9 mouse cellular contexts compared by ENCODE assay signal in genomic region chr1:91819237-91819636, GRCm38 (mm10). TPM values are rescaled to one million over a fixed set of nuclear protein-coding genes. Genes with fewer than 3 reads are reported as not detected.
DNase-seq lines count a peak whose midpoint lies in the region; TF ChIP-seq lines count a peak whose summit lies in the region.
"Had no signal": no experiment of that assay in that cellular context is flagged by ENCODE, and none has a peak within 500 bp of the region (broad histone marks: within the 10 kb centered on the region; RNA-seq: fewer than 3 reads in every experiment).

No protein-coding gene starts in this region.

- no peak overlapping the region for H3K9ac ChIP-seq in CH12.LX (ENCODE audit: insufficient read depth, low read depth)
- H3K9ac ChIP-seq: lung, embryonic 15.5 days had no signal

- no peak for DNase-seq in kidney, adult 2 months
- no peak for DNase-seq in kidney, postnatal 14 days
- DNase-seq in 3134 (ENCODE audit: extremely low read depth, insufficient read length, low spot score) (peak; percentile 16), CH12.LX (ENCODE audit: extremely low read depth) (no peak)
- DNase-seq in embryonic facial prominence, embryonic 10.5 days (ENCODE audit: low spot score), result peak; percentile 50
- DNase-seq in urinary bladder, postnatal 10 days (ENCODE audit: low spot score), result no peak
- DNase-seq in spleen, postnatal 14 days (ENCODE audit: low spot score in 2 of 2), result no peak
- no peak for DNase-seq in cerebellum, postnatal 25 days

- no peak for TF ChIP-seq POLR2A in kidney, adult 2 months (IDR thresholded peaks at IDR 0.05; ENCODE audit: low read depth, low read length)
- no peak for TF ChIP-seq POLR2A in CH12.LX (IDR thresholded peaks at IDR 0.05; ENCODE audit: low read depth, low read length)

- dilution Hi-C loops in CH12.LX (cut with MboI; ENCODE audit: extremely low pct_ligation_motif_present, extremely low pct_unique_long_range_greater_than_20kb, low sequenced_read_pairs), result no loop called here

- in situ Hi-C loops in CH12.LX (cut with MboI; ENCODE audit: low pct_ligation_motif_present, low pct_unique_long_range_greater_than_20kb, low sequenced_read_pairs), result loop anchor here (5.0 kb wide), 1 partner anchor 42 kb away; no protein-coding TSS in a partner anchor

- H3K27ac ChIP-seq in kidney, adult 2 months (ENCODE audit: insufficient read depth, low read depth, low read length), result no peak overlapping the region
- no peak overlapping the region for H3K27ac ChIP-seq in CH12.LX (ENCODE audit: insufficient read depth, low read depth)
- H3K27ac ChIP-seq in embryonic facial prominence, embryonic 10.5 days (replicated peaks), result no peak overlapping the region
- H3K27ac ChIP-seq: lung, embryonic 15.5 days had no signal

- H3K4me3 ChIP-seq in kidney, adult 2 months (ENCODE audit: insufficient read depth, low read depth, low read length), result no peak overlapping the region
- no peak overlapping the region for H3K4me3 ChIP-seq in CH12.LX (replicated peaks in 1 of 3; ENCODE audit: low read depth in 2 of 3, low read length in 2 of 3, poor library complexity in 1 of 3)
- H3K4me3 ChIP-seq in embryonic facial prominence, embryonic 10.5 days, result no peak overlapping the region
- H3K4me3 ChIP-seq: lung, embryonic 15.5 days had no signal

- H3K4me2 ChIP-seq in CH12.LX (ENCODE audit: insufficient read depth, low read depth, poor library complexity, severe bottlenecking), result no peak overlapping the region
- H3K4me2 ChIP-seq: lung, embryonic 15.5 days had no signal

- TF ChIP-seq RAD21 in CH12.LX (IDR thresholded peaks at IDR 0.05; ENCODE audit: low read depth, low read length), result peak; percentile 13

- no peaks in the 10 kb centered on the region for H3K79me2 ChIP-seq in CH12.LX (replicated peaks; ENCODE audit: control insufficient read depth, extremely low read depth, insufficient read depth, poor library complexity, severe bottlenecking)

- no peaks in the 10 kb centered on the region for H3K9me3 ChIP-seq in CH12.LX (replicated peaks; ENCODE audit: low read length)
- H3K9me3 ChIP-seq in embryonic facial prominence, embryonic 10.5 days, result no peaks in the 10 kb centered on the region
- H3K9me3 ChIP-seq: lung, embryonic 15.5 days had no signal

- H3K27me3 ChIP-seq in kidney, adult 2 months (replicated peaks; ENCODE audit: control insufficient read depth, insufficient read depth, low read length), result no peaks in the 10 kb centered on the region
- H3K27me3 ChIP-seq in CH12.LX (replicated peaks), result peaks cover 47% of the 10 kb centered on the region
- no peaks in the 10 kb centered on the region for H3K27me3 ChIP-seq in embryonic facial prominence, embryonic 10.5 days (replicated peaks; ENCODE audit: low read depth, poor library complexity, severe bottlenecking)
- H3K27me3 ChIP-seq: lung, embryonic 15.5 days had no signal

- H3K36me3 ChIP-seq in kidney, adult 2 months (ENCODE audit: control insufficient read depth, insufficient read depth, low read length), result no peaks in the 10 kb centered on the region
- no peaks in the 10 kb centered on the region for H3K36me3 ChIP-seq in CH12.LX (replicated peaks in 1 of 2; ENCODE audit: control insufficient read depth in 1 of 2, insufficient read depth in 1 of 2, low read length in 1 of 2)
- peaks cover 13% of the 10 kb centered on the region for H3K36me3 ChIP-seq in embryonic facial prominence, embryonic 10.5 days (replicated peaks)
- H3K36me3 ChIP-seq: lung, embryonic 15.5 days had no signal

- no peaks in the 10 kb centered on the region for H3K4me1 ChIP-seq in kidney, adult 2 months (ENCODE audit: control insufficient read depth, insufficient read depth, low read length)
- H3K4me1 ChIP-seq in CH12.LX (ENCODE audit: control insufficient read depth in 1 of 2, insufficient read depth in 2 of 2), result peaks cover 15 to 31% of the 10 kb centered on the region in 2 experiments
- H3K4me1 ChIP-seq in embryonic facial prominence, embryonic 10.5 days, result peaks cover 24% of the 10 kb centered on the region

- TF ChIP-seq CTCF in kidney, adult 2 months (conservative IDR thresholded peaks at IDR 0.05; ENCODE audit: insufficient read depth, insufficient read length, low read depth, low read length), result peak; percentile 30
- peak; percentile 22 to 52; a peak in 3 of 4 replicates for TF ChIP-seq CTCF in CH12.LX (conservative IDR thresholded peaks at IDR 0.05 in 1 of 2, IDR thresholded peaks at IDR 0.05 in 1 of 2; ENCODE audit: low read depth in 2 of 2, low read length in 2 of 2)

- 56% methylated on average over 9 of the region's 9 CpGs for WGBS in kidney, adult 2 months
- WGBS in embryonic facial prominence, embryonic 10.5 days, result 60% methylated on average over 9 of the region's 9 CpGs

- TF ChIP-seq EP300 in CH12.LX (IDR thresholded peaks at IDR 0.05; ENCODE audit: low read length), result no peak

TF ChIP-seq in CH12.LX, 34 proteins besides CTCF, POLR2A, EP300 and RAD21:
- TF ChIP-seq ZC3H11A (IDR thresholded peaks at IDR 0.05; ENCODE audit: low read depth, low read length) (no peak), RCOR1 (conservative IDR thresholded peaks at IDR 0.05; ENCODE audit: low read depth, low read length) (no peak), PAX5 (IDR thresholded peaks at IDR 0.05; ENCODE audit: low read length) (no peak), SMC3 (IDR thresholded peaks at IDR 0.05; ENCODE audit: low read depth, low read length) (peak; percentile 25)

RNA-seq across cellular contexts. Expression of gene Twist2, which starts 18.0 kb away (rescaled TPM):
- polyA plus RNA-seq in kidney, adult 2 months (2012; rRNA removed), result 1.5 and 2.3 TPM in 2 replicates
- not detected in 2 replicates for total RNA-seq in CH12.LX (2012; rRNA removed)
- total RNA-seq in CH12.LX (2014; rRNA removed), result not detected in 2 replicates
- polyA plus RNA-seq in CH12.LX (2012; ENCODE audit: insufficient read length, low read depth), result not detected in 2 replicates
- 53.8 and 55.3 TPM in 2 replicates for polyA plus RNA-seq in embryonic facial prominence, embryonic 10.5 days (2016; fragmentation: Nextera tagmentation; extraction: Ambion mirVana)

Comparison
In these comparisons a context has a peak if more than half of its experiments do, and no peak if none do; other contexts are left out.
1. DNase-seq: peak in 3134 (single experiment) and embryonic facial prominence, embryonic 10.5 days (single experiment); none in kidney, adult 2 months (single experiment), kidney, postnatal 14 days (single experiment), CH12.LX (single experiment), urinary bladder, postnatal 10 days (single experiment), spleen, postnatal 14 days (0 of 2) and cerebellum, postnatal 25 days (0 of 2).
2. RNA of gene Twist2, which starts 18.0 kb away (polyA plus RNA-seq): 53.8 to 55.3 TPM in embryonic facial prominence, embryonic 10.5 days; 1.5 to 2.3 TPM in kidney, adult 2 months and not detected in CH12.LX; every median in the first group is over 10 times any median in the second.